Mouse (Mus musculus) embryonic facial prominence, embryonic 10.5 days (tissue): ENCODE measurements at regions not wholly inside any gene's neighbourhood (a gene's known extent, or its start where the extent isn't known, plus 50 kb on each side); places are given as distances from the start of the nearest gene placed in this dataset.
A peak's percentile ranks its signal among the peaks of the same experiment; 100 is the strongest.
"Not testable (repeated sequence)": the region's sequence is repeated elsewhere in the genome, so short reads cannot be mapped to it uniquely, and the experiment has no call there.

Experiments
- DNase-seq: peaks from one replicate; pipeline ENCODE4 v3.0.0-alpha.2; 2017; ENCODE audit warnings: low spot score
- H3K27ac ChIP-seq: fragments of 300-500 bp; sonication (generic); replicated peaks from 2 replicates; pipeline ENCODE4 v1.5.1; 2016; ENCODE audit warnings: mild to moderate bottlenecking
- H3K27me3 ChIP-seq: fragments of 300-500 bp; sonication (generic); replicated peaks from 2 replicates; pipeline ENCODE4 v1.6.1; 2016; ENCODE audit warnings: low read depth, mild to moderate bottlenecking; ENCODE audit not compliant: poor library complexity, severe bottlenecking
- H3K36me3 ChIP-seq: fragments of 300-500 bp; sonication (generic); replicated peaks from 2 replicates; pipeline ENCODE4 v1.6.1; 2016; ENCODE audit warnings: mild to moderate bottlenecking, moderate library complexity
- H3K4me1 ChIP-seq: fragments of 300-500 bp; sonication (generic); 2 replicates; pipeline ENCODE4 v1.6.1; 2016
- H3K4me3 ChIP-seq: fragments of 300-500 bp; sonication (generic); 2 replicates; pipeline ENCODE4 v1.5.1; 2016; ENCODE audit warnings: mild to moderate bottlenecking, moderate library complexity
- H3K9me3 ChIP-seq: fragments of 300-500 bp; sonication (generic); 2 replicates; pipeline ENCODE4 v1.6.1; 2016; ENCODE audit warnings: mild to moderate bottlenecking
- WGBS: fragments of 180-500 bp; shearing (Covaris S2); methylation state at CpG from one replicate; pipeline ENCODE4 v1.1.7; 2016; 5-methylcytosine and 5-hydroxymethylcytosine counted together

DNA sequence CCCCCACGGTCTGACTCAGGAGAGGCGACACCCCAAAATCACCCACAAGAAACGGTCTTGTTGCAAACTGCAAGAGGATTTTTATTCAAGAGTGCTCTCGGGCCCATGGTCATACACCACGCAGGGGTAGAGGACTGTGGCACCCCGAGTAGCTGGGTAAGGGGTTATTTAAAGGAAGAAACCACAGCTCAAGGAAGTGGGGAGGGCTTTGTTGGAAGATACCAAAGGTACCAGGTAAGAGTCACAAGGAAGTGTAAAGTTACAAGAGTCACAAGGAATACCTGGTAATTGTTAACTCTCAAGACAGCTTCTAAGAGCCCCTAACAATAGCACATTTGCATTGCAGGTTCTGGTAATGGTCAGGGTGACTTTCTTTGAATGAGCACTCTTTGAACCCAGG, 170.2 kb downstream of the Snx19 start:
- 73% methylated on average over 6 of the region's 6 CpGs for WGBS
- H3K27me3 ChIP-seq, H3K36me3 ChIP-seq, DNase-seq, H3K27ac ChIP-seq, H3K4me1 ChIP-seq, H3K4me3 ChIP-seq, H3K9me3 ChIP-seq: not testable (repeated sequence)

- no peak for DNase-seq
- Histone ChIP-seq H3K4me3 (no peak overlapping the region), H3K9me3 (no peaks in the 10 kb centered on the region), H3K27me3 (no peaks in the 10 kb centered on the region), H3K27ac (no peak overlapping the region), H3K4me1 (peaks cover 9% of the 10 kb centered on the region; the same call in 1 of the 2 replicates), H3K36me3 (no peaks in the 10 kb centered on the region)
- 88% methylated on average over 2 of the region's 2 CpGs for WGBS
Measured at GRCm38 (mm10) chr9:30592601-30593000, 165.7 kb downstream of the Snx19 start.

DNA sequence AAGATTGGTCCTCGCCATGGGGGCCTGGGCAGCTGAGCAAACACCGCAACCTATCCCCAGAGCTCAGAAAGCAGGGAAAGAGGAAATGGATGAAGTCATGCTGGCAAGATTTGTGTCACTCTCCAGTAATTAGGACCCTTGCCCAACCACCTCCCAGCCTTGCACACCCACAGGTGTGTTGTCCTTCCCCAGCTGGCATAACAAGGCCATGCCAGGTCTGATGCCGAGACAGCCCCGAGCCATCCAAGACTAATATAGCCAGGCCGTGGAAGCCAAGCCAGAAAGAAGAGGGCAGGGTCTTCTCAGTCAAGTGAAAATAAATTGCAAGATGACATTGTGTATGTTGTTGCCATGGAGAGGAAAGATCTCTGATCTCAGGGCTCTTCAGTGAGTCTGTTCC, 164.3 kb downstream of the Snx19 start:
- H3K9me3 ChIP-seq = no peaks in the 10 kb centered on the region
- no peaks in the 10 kb centered on the region for H3K27me3 ChIP-seq
- 88% methylated on average over 5 of the region's 5 CpGs for WGBS
- no peak overlapping the region for H3K4me3 ChIP-seq
- H3K27ac ChIP-seq = no peak overlapping the region
- H3K4me1 ChIP-seq = peaks cover 20% of the 10 kb centered on the region; the same call in 1 of the 2 replicates
- H3K36me3 ChIP-seq = no peaks in the 10 kb centered on the region
- DNase-seq = no peak

- WGBS = 60% methylated on average over 6 of the region's 6 CpGs
- DNase-seq = no peak
- Histone ChIP-seq H3K27ac (peak overlapping the region; percentile 7; the same call in 1 of the 2 replicates), H3K4me3 (no peak overlapping the region), H3K9me3 (no peaks in the 10 kb centered on the region), H3K27me3 (no peaks in the 10 kb centered on the region), H3K4me1 (peaks cover 20% of the 10 kb centered on the region; the same call in 1 of the 2 replicates), H3K36me3 (no peaks in the 10 kb centered on the region)
Measured at GRCm38 (mm10) chr9:30590661-30591179, 163.8 kb downstream of the Snx19 start.

GRCm38 (mm10) chr9:30581271-30581821, 154.4 kb downstream of the Snx19 start:
- Histone ChIP-seq H3K27me3 (no peaks in the 10 kb centered on the region), H3K4me1 (peaks cover 14% of the 10 kb centered on the region), H3K36me3 (no peaks in the 10 kb centered on the region), H3K4me3 (no peak overlapping the region), H3K9me3 (no peaks in the 10 kb centered on the region), H3K27ac (no peak overlapping the region)
- WGBS = 89% methylated on average over 9 of the region's 9 CpGs
- DNase-seq = no peak

GRCm38 (mm10) chr9:30580500-30580899, 153.6 kb downstream of the Snx19 start:
- no peak overlapping the region for H3K27ac ChIP-seq
- peaks cover 14% of the 10 kb centered on the region for H3K4me1 ChIP-seq
- no peaks in the 10 kb centered on the region for H3K9me3 ChIP-seq
- H3K27me3 ChIP-seq = no peaks in the 10 kb centered on the region
- H3K4me3 ChIP-seq = no peak overlapping the region
- DNase-seq = peak; percentile 36
- H3K36me3 ChIP-seq = no peaks in the 10 kb centered on the region
- WGBS = 41% methylated on average over 6 of the region's 6 CpGs

DNA sequence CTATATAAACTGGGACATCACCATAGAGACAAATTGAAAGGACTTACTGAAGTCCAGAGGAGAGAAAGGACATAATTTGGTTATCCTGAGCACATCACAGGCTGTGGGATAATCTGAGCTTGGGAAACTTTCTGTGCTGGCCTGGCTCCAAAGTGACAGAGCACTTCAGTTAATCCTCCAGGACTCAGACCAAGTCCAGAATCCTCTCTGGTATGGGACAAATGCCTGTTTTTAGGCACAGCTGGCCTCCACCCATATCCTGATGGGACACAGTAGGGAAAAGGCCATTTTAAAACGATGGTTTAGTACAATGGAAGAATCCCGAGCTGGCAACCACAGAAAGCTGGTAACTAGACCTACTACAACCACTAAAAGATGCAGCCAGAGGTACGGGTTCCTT, 151.3 kb downstream of the Snx19 start:
- Histone ChIP-seq H3K27me3 (no peaks in the 10 kb centered on the region), H3K9me3 (no peaks in the 10 kb centered on the region), H3K4me1 (peaks cover 23% of the 10 kb centered on the region), H3K27ac (no peak overlapping the region), H3K36me3 (no peaks in the 10 kb centered on the region), H3K4me3 (no peak overlapping the region)
- DNase-seq = no peak
- WGBS = 84% methylated on average over 3 of the region's 3 CpGs

DNA sequence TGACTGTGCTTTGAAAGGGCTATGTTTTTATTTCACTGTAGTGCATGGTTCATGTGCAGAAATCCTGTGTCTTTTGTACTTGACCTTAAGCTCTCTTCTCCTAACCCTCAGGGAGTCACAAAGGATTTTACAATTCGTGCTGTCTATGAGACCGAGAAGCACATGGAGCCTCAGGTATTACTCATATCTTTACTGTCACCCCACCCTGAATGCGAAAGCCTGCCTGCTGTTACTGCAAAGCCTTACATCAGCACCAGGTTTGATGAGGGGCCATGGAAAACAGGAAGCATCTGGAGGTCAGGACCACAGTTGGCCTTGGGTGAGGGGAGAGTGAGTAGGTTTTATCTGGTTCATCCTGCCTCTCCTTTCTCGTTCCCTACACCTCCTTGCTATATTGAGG, 150.3 kb downstream of the Snx19 start:
- WGBS = 76% methylated on average over 4 of the region's 4 CpGs
- Histone ChIP-seq H3K4me1 (peaks cover 24% of the 10 kb centered on the region), H3K27me3 (no peaks in the 10 kb centered on the region), H3K36me3 (no peaks in the 10 kb centered on the region), H3K4me3 (no peak overlapping the region), H3K27ac (no peak overlapping the region), H3K9me3 (no peaks in the 10 kb centered on the region)
- no peak for DNase-seq

GRCm38 (mm10) chr9:30575531-30575930, 148.6 kb downstream of the Snx19 start:
- Histone ChIP-seq H3K4me3 (no peak overlapping the region), H3K4me1 (peaks cover 21% of the 10 kb centered on the region), H3K27me3 (no peaks in the 10 kb centered on the region), H3K9me3 (no peaks in the 10 kb centered on the region), H3K27ac (no peak overlapping the region), H3K36me3 (no peaks in the 10 kb centered on the region)
- no peak for DNase-seq
- 54% methylated on average over 3 of the region's 3 CpGs for WGBS

DNA sequence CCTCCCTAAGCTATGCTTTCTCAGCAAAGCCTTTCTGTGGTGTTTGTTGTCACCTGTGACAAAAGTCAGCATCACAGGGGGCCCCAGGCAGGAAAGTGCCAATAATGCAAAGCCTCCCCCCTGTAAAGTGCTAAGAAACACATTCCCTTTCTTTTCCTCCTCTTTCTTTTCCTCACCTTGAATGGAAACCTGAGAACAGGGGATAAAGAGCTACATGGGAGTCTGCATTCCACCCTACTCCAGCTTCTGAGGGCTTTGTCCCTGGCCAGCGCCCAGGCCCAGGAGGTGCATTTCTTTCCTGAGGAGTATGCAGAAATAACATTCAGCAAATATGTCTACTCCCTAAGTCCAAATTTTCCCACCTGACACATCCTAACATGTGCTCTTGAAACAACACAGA, 146.4 kb downstream of the Snx19 start:
- 29% methylated on average over 1 of the region's 1 CpGs for WGBS
- no peak for DNase-seq
- Histone ChIP-seq H3K27ac (no peak overlapping the region; the same call in 1 of the 2 replicates), H3K4me3 (no peak overlapping the region), H3K4me1 (peaks cover 15% of the 10 kb centered on the region), H3K9me3 (no peaks in the 10 kb centered on the region), H3K36me3 (no peaks in the 10 kb centered on the region), H3K27me3 (no peaks in the 10 kb centered on the region)

DNA sequence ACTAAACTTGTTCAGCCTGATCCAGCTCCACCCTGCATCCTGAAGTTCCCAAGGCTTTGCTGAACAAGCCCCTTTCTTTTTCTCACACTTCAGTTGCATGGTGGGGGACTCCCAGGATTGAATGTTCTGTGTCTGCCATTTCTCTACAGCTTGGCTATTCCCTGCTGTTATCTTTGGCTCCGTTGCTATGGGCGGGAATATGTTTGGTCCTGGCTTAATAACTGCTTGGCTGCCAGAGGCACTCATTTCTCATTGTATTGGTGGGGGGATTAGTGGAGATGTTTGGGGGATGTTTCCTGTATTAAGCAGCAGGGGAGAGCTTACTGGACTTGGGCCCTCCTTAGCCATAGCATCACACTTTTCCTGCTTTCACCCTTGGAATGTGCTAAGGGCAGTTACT, 144.1 kb downstream of the Snx19 start:
- no peaks in the 10 kb centered on the region for H3K9me3 ChIP-seq
- H3K36me3 ChIP-seq = no peaks in the 10 kb centered on the region
- no peak for DNase-seq
- no peak overlapping the region for H3K27ac ChIP-seq
- no peak overlapping the region for H3K4me3 ChIP-seq
- 24% methylated on average over 2 of the region's 2 CpGs for WGBS
- H3K27me3 ChIP-seq = no peaks in the 10 kb centered on the region
- peaks cover 10% of the 10 kb centered on the region for H3K4me1 ChIP-seq

DNA sequence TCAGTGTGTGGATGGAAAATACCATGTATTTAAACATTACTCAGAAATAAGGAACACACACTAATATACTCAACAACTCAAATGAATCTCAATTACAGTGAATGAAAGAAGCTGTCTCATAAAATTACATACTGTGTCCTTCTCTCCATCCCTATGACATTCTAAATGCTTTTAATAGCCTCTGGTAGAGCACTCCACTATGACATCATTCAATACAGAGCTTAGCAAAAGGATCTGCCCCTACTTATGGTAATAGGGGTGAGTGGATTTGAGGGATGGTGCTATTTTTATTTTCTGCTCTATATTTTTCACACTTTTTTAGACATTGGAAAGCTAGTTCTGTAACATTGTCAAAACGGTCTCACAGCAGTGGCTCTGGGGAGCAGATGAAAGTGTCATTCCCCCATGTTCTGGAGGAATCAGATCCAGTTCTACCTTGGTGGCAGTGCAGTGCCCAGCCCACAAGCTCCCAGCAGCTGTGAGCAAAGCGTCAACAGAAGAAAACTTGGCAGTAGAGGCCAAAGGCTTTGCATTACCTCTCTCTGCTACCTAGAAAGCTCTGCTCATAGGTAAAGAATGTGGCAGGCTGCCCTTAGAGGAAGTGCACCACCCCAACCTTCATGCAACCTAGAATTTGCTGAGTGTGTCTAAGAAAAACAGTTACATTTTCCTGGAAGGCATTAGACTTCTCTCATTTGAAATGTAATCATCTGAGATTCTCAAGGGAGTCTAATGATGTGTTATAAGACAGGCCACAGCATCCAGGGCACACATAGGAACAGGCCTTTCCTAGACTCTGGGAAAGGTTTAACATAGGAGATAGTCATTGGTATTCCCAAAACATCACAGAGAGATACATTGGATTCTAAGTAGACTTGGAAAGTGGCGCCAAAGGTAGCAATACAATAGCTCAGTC, 138.1 kb downstream of the Snx19 start:
- Histone ChIP-seq H3K27me3 (no peaks in the 10 kb centered on the region), H3K9me3 (no peaks in the 10 kb centered on the region), H3K36me3 (no peaks in the 10 kb centered on the region), H3K27ac (no peak overlapping the region), H3K4me1 (no peaks in the 10 kb centered on the region), H3K4me3 (no peak overlapping the region)
- DNase-seq = no peak
- 85% methylated on average over 3 of the region's 3 CpGs for whole genome bisulfite sequencing

DNA sequence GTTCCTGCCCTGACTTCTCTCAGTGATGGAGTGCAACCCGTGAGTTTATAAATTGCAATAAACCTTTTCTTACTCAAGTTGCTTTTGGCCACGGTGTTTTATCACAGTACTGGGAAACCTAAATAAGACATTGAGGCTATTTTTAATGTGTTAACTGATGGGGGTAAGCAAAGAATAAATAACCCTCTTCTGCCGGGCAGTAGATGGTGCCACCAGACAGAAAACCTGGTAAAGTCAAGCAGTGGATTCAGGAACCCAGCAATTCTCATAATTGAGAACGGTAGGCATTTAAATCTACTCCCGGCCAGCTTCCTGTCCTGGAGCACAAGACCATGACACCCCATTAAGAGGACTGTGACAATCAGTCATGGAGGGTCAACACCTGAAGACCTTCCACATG, 136.5 kb downstream of the Snx19 start:
- WGBS = 82% methylated on average over 5 of the region's 5 CpGs
- no peak for DNase-seq
- Histone ChIP-seq H3K36me3 (no peaks in the 10 kb centered on the region), H3K4me1 (no peaks in the 10 kb centered on the region), H3K27me3 (no peaks in the 10 kb centered on the region), H3K27ac (no peak overlapping the region), H3K4me3 (no peak overlapping the region), H3K9me3 (no peaks in the 10 kb centered on the region)
